Mouse (Mus musculus): ENCODE results near the gene Pawr. TPM values are rescaled to one million over a fixed set of nuclear protein-coding genes. Genes with fewer than 3 reads are reported as not detected.

Gene Pawr
- polyA plus RNA-seq, 1 experiment from 2014 or later, result 83.4 TPM

- CTCF ChIA-PET, result interaction anchor here (0.6 to 1.4 kb wide), 2 partner anchors 88 to 102 kb away, joined by 4 read pairs; no protein-coding TSS in a partner anchor
- DNase-seq (ENCODE audit: low read depth, low spot score), result no peak
- TF ChIP-seq CTCF (IDR thresholded peaks at IDR 0.05), result peak; percentile 71
- ATAC-seq, result peak; percentile 59
- POLR2A ChIA-PET, result interaction anchor here (0.6 to 1.9 kb wide), 10 partner anchors 27 to 110 kb away, joined by 3 to 8 read pairs (median 4); no protein-coding TSS in a partner anchor
- no peaks in the 10 kb centered on the region for H3K27me3 ChIP-seq
- in situ Hi-C loops (cut with MboI; ENCODE audit: low pct_unique_long_range_greater_than_20kb), result loop anchor here (10.0 kb wide), 1 partner anchor 102 kb away; no protein-coding TSS in a partner anchor
Measured at GRCm38 (mm10) chr10:108332571-108333541, 935 bp downstream of the Pawr start.

GRCm38 (mm10) chr10:108333642-108334041, 1.7 kb downstream of the Pawr start:
- CTCF ChIA-PET, result no interaction called here
- no peak for DNase-seq (ENCODE audit: low read depth, low spot score)
- in situ Hi-C loops (cut with MboI; ENCODE audit: low pct_unique_long_range_greater_than_20kb), result loop anchor here (10.0 kb wide), 1 partner anchor 101 kb away; no protein-coding TSS in a partner anchor
- H3K27me3 ChIP-seq, result no peaks in the 10 kb centered on the region
- TF ChIP-seq CTCF (IDR thresholded peaks at IDR 0.05), result no peak
- ATAC-seq, result no peak
- POLR2A ChIA-PET, result interaction anchor here (0.6 to 1.9 kb wide), 5 partner anchors 26 to 425 kb away, joined by 3 to 8 read pairs (median 4); no protein-coding TSS in a partner anchor

- in situ Hi-C loops (cut with MboI; ENCODE audit: low pct_unique_long_range_greater_than_20kb), result loop anchor here (10.0 kb wide), 1 partner anchor 101 kb away; no protein-coding TSS in a partner anchor
- DNase-seq (ENCODE audit: low read depth, low spot score) (no peak), ATAC-seq (no peak)
- no peaks in the 10 kb centered on the region for H3K27me3 ChIP-seq
- CTCF ChIA-PET, result interaction anchor here (0.9 to 2.0 kb wide), 4 partner anchors 28 to 101 kb away, joined by 3 to 7 read pairs (median 4); no protein-coding TSS in a partner anchor
- TF ChIP-seq CTCF (IDR thresholded peaks at IDR 0.05), result no peak
- POLR2A ChIA-PET, result interaction anchor here (0.6 to 1.9 kb wide), 4 partner anchors 27 to 425 kb away, joined by 3 to 8 read pairs (median 5); no protein-coding TSS in a partner anchor
Measured at GRCm38 (mm10) chr10:108334096-108334495, 2.2 kb downstream of the Pawr start.

- H3K27me3 ChIP-seq, result no peaks in the 10 kb centered on the region
- POLR2A ChIA-PET, result interaction anchor here (0.9 kb wide), 1 partner anchor 14 kb away, joined by 3 read pairs; no protein-coding TSS in a partner anchor
- in situ Hi-C loops (cut with MboI; ENCODE audit: low pct_unique_long_range_greater_than_20kb), result loop anchor here (10.0 kb wide), 1 partner anchor 99 kb away; no protein-coding TSS in a partner anchor
- no peak for DNase-seq (ENCODE audit: low read depth, low spot score)
- CTCF ChIA-PET, result interaction anchor here (0.6 to 2.0 kb wide), 7 partner anchors 18 to 477 kb away, joined by 3 to 7 read pairs (median 3); no protein-coding TSS in a partner anchor
- TF ChIP-seq CTCF (IDR thresholded peaks at IDR 0.05), result no peak
- no peak for ATAC-seq
Measured at GRCm38 (mm10) chr10:108335736-108336292, 3.9 kb downstream of the Pawr start.

- in situ Hi-C loops (cut with MboI; ENCODE audit: low pct_unique_long_range_greater_than_20kb), result loop anchor here (10.0 kb wide), 1 partner anchor 98 kb away; no protein-coding TSS in a partner anchor
- TF ChIP-seq CTCF (IDR thresholded peaks at IDR 0.05), result no peak
- ATAC-seq (no peak), DNase-seq (ENCODE audit: low read depth, low spot score) (no peak)
- ChIA-PET POLR2A (interaction anchor here (0.9 kb wide), 1 partner anchor 66 kb away, joined by 5 read pairs; no protein-coding TSS in a partner anchor), CTCF (interaction anchor here (1.1 to 1.2 kb wide), 2 partner anchors 26 to 30 kb away, joined by 3 read pairs; no protein-coding TSS in a partner anchor)
- no peaks in the 10 kb centered on the region for H3K27me3 ChIP-seq
Measured at GRCm38 (mm10) chr10:108336581-108336980, 4.7 kb downstream of the Pawr start.

- peak; percentile 67 for ATAC-seq
- CTCF ChIA-PET, result interaction anchor here (1.0 kb wide), 1 partner anchor 16 kb away, joined by 3 read pairs; no protein-coding TSS in a partner anchor
- POLR2A ChIA-PET, result interaction anchor here (0.6 kb wide), 1 partner anchor 99 kb away, joined by 4 read pairs; no protein-coding TSS in a partner anchor
- in situ Hi-C loops (cut with MboI; ENCODE audit: low pct_unique_long_range_greater_than_20kb), result loop anchor here (10.0 kb wide), 1 partner anchor 96 kb away; no protein-coding TSS in a partner anchor
- H3K27me3 ChIP-seq, result no peaks in the 10 kb centered on the region
- TF ChIP-seq CTCF (IDR thresholded peaks at IDR 0.05), result no peak
- DNase-seq (ENCODE audit: low read depth, low spot score), result no peak
Measured at GRCm38 (mm10) chr10:108338055-108338961, 6.4 kb downstream of the Pawr start.

GRCm38 (mm10) chr10:108339118-108339517, 7.2 kb downstream of the Pawr start:
- ATAC-seq (no peak), DNase-seq (ENCODE audit: low read depth, low spot score) (no peak)
- no peak for TF ChIP-seq CTCF (IDR thresholded peaks at IDR 0.05)
- no peaks in the 10 kb centered on the region for H3K27me3 ChIP-seq
- in situ Hi-C loops (cut with MboI; ENCODE audit: low pct_unique_long_range_greater_than_20kb), result loop anchor here (10.0 kb wide), 1 partner anchor 96 kb away; no protein-coding TSS in a partner anchor
- CTCF ChIA-PET, result interaction anchor here (0.9 kb wide), 1 partner anchor 22 kb away, joined by 3 read pairs; no protein-coding TSS in a partner anchor
- POLR2A ChIA-PET, result no interaction called here

GRCm38 (mm10) chr10:108339872-108340271, 8.0 kb downstream of the Pawr start:
- in situ Hi-C loops (cut with MboI; ENCODE audit: low pct_unique_long_range_greater_than_20kb), result loop anchor here (10.0 kb wide), 1 partner anchor 95 kb away; no protein-coding TSS in a partner anchor
- DNase-seq (ENCODE audit: low read depth, low spot score) (no peak), ATAC-seq (no peak)
- CTCF ChIA-PET, result interaction anchor here (0.9 kb wide), 1 partner anchor 21 kb away, joined by 3 read pairs; no protein-coding TSS in a partner anchor
- TF ChIP-seq CTCF (IDR thresholded peaks at IDR 0.05), result no peak
- H3K27me3 ChIP-seq, result no peaks in the 10 kb centered on the region
- POLR2A ChIA-PET, result no interaction called here

GRCm38 (mm10) chr10:108343734-108344133, 11.8 kb downstream of the Pawr start:
- no peak for ATAC-seq
- no peak for TF ChIP-seq CTCF (IDR thresholded peaks at IDR 0.05)
- no peak for DNase-seq (ENCODE audit: low read depth, low spot score)
- ChIA-PET POLR2A (interaction anchor here (1.6 kb wide), 1 partner anchor 46 kb away, joined by 5 read pairs; no protein-coding TSS in a partner anchor), CTCF (interaction anchor here (1.4 kb wide), 1 partner anchor 16 kb away, joined by 4 read pairs; no protein-coding TSS in a partner anchor)
- H3K27me3 ChIP-seq, result no peaks in the 10 kb centered on the region
- in situ Hi-C loops (cut with MboI; ENCODE audit: low pct_unique_long_range_greater_than_20kb), result no loop called here

Data from Patski (cell line).